Mouse (Mus musculus): ENCODE measurements around the gene Hdgfl2.

Gene Hdgfl2

GRCm38 (mm10) chr17:56125276-56125630, 45.8 kb downstream of the Hdgfl2 start:
- DNase-seq (ENCODE audit: low spot score in 2 of 2) = no peak

- DNase-seq (ENCODE audit: low spot score in 2 of 2) = no peak
These were observed 46.7 kb downstream of the Hdgfl2 start for GRCm38 (mm10) chr17:56126175-56126574.

- no peak for DNase-seq (ENCODE audit: low spot score in 2 of 2)
These were observed 48.8 kb downstream of the Hdgfl2 start for GRCm38 (mm10) chr17:56128246-56128645.

GRCm38 (mm10) chr17:56131136-56131535, 51.7 kb downstream of the Hdgfl2 start:
- DNase-seq (ENCODE audit: low spot score in 2 of 2) = no peak

- peak; percentile 37 to 84 for DNase-seq (ENCODE audit: low spot score in 2 of 2)
These were observed 52.4 kb downstream of the Hdgfl2 start for GRCm38 (mm10) chr17:56131814-56132213.

- DNase-seq (ENCODE audit: low spot score in 2 of 2) = peak in 1 of 2 experiments; percentile 63
These were observed 53.2 kb downstream of the Hdgfl2 start for GRCm38 (mm10) chr17:56132661-56133060.

GRCm38 (mm10) chr17:56133457-56134363, 54.3 kb downstream of the Hdgfl2 start:
- DNase-seq (ENCODE audit: low spot score in 2 of 2) = no peak

- peak; percentile 54 to 84 for DNase-seq (ENCODE audit: low spot score in 2 of 2)
These were observed 55.1 kb downstream of the Hdgfl2 start for GRCm38 (mm10) chr17:56134463-56134971.

- DNase-seq (ENCODE audit: low spot score in 2 of 2) = no peak
These were observed 57.1 kb downstream of the Hdgfl2 start for GRCm38 (mm10) chr17:56136558-56136957.

- no peak for DNase-seq (ENCODE audit: low spot score in 2 of 2)
These were observed 58.6 kb downstream of the Hdgfl2 start for GRCm38 (mm10) chr17:56137839-56138613.

- no peak for DNase-seq (ENCODE audit: low spot score in 2 of 2)
These were observed 59.9 kb downstream of the Hdgfl2 start for GRCm38 (mm10) chr17:56139355-56139754.

- peak; percentile 61 to 81 for DNase-seq (ENCODE audit: low spot score in 2 of 2)
These were observed 60.6 kb downstream of the Hdgfl2 start, which contains the start of gene Sema6b for GRCm38 (mm10) chr17:56139858-56140595. Sema6b (minus strand) TSS chr17:56140343.

- DNase-seq (ENCODE audit: low spot score in 2 of 2) = no peak
These were observed 62.5 kb downstream of the Hdgfl2 start for GRCm38 (mm10) chr17:56141702-56142605.

GRCm38 (mm10) chr17:56144546-56144945, 65.1 kb downstream of the Hdgfl2 start:
- no peak for DNase-seq (ENCODE audit: low spot score in 2 of 2)

GRCm38 (mm10) chr17:56146131-56146530, 66.7 kb downstream of the Hdgfl2 start:
- no peak for DNase-seq (ENCODE audit: low spot score in 2 of 2)

GRCm38 (mm10) chr17:56147420-56147819, 68.0 kb downstream of the Hdgfl2 start:
- DNase-seq (ENCODE audit: low spot score in 2 of 2) = no peak

- no peak for DNase-seq (ENCODE audit: low spot score in 2 of 2)
These were observed 68.8 kb downstream of the Hdgfl2 start for GRCm38 (mm10) chr17:56148280-56148679.

GRCm38 (mm10) chr17:56148790-56149618, 69.6 kb downstream of the Hdgfl2 start:
- no peak for DNase-seq (ENCODE audit: low spot score in 2 of 2)

- DNase-seq (ENCODE audit: low spot score in 2 of 2) = no peak
These were observed 70.5 kb downstream of the Hdgfl2 start for GRCm38 (mm10) chr17:56149897-56150296.

Measured in thymus, postnatal 10 days (tissue).